Mouse (Mus musculus): ENCODE results near the gene Serpinb5. TPM values are rescaled to one million over a fixed set of nuclear protein-coding genes. Genes with fewer than 3 reads are reported as not detected.

Serpinb5 gene
- total and polyA plus RNA-seq, 2 experiments from 2014 or later: not detected

GRCm38 (mm10) chr1:106828784-106829183, 32.2 kb upstream of the Serpinb5 start:
- H3K4me3 ChIP-seq (ENCODE audit: low read depth, low read length): no peak overlapping the region
- no peaks in the 10 kb centered on the region for H3K4me1 ChIP-seq (ENCODE audit: control insufficient read depth, insufficient read depth)
- H3K9me3 ChIP-seq (replicated peaks; ENCODE audit: control insufficient read depth, low read length): no peaks in the 10 kb centered on the region
- H3K27me3 ChIP-seq (ENCODE audit: control insufficient read depth, insufficient read depth, low read length): no peaks in the 10 kb centered on the region
- 42% methylated on average over 4 of the region's 4 CpGs for WGBS
- no peak overlapping the region for H3K9ac ChIP-seq (replicated peaks; ENCODE audit: low read depth, low read length)
- no peak overlapping the region for H3K4me2 ChIP-seq (ENCODE audit: low read depth, low read length)
- no peak for DNase-seq (ENCODE audit: low spot score)
- no peak for ATAC-seq (ENCODE audit: insufficient read depth, low read depth)
- H3K27ac ChIP-seq (ENCODE audit: low read depth): no peak overlapping the region
- no peaks in the 10 kb centered on the region for H3K36me3 ChIP-seq (replicated peaks; ENCODE audit: control insufficient read depth, insufficient read depth, low read length)
- TF ChIP-seq EP300 (IDR thresholded peaks at IDR 0.05; ENCODE audit: low read depth) (no peak), CTCF (IDR thresholded peaks at IDR 0.05; ENCODE audit: low read depth) (no peak)

GRCm38 (mm10) chr1:106865543-106865942, 4.6 kb downstream of the Serpinb5 start:
- no peak overlapping the region for H3K9ac ChIP-seq (replicated peaks; ENCODE audit: low read depth, low read length)
- H3K27me3 ChIP-seq (ENCODE audit: control insufficient read depth, insufficient read depth, low read length): no peaks in the 10 kb centered on the region
- DNase-seq (ENCODE audit: low spot score) (no peak), ATAC-seq (ENCODE audit: insufficient read depth, low read depth) (no peak)
- H3K4me1 ChIP-seq (ENCODE audit: control insufficient read depth, insufficient read depth): 0 out of 2 replicates have a peak, but pooled peaks cover 5% of the 10 kb centered on the region
- no peaks in the 10 kb centered on the region for H3K9me3 ChIP-seq (replicated peaks; ENCODE audit: control insufficient read depth, low read length)
- TF ChIP-seq EP300 (IDR thresholded peaks at IDR 0.05; ENCODE audit: low read depth) (no peak), CTCF (IDR thresholded peaks at IDR 0.05; ENCODE audit: low read depth) (no peak)
- 81% methylated on average over 6 of the region's 6 CpGs for WGBS
- no peak overlapping the region for H3K4me3 ChIP-seq (ENCODE audit: low read depth, low read length)
- no peak overlapping the region for H3K4me2 ChIP-seq (ENCODE audit: low read depth, low read length)
- no peaks in the 10 kb centered on the region for H3K36me3 ChIP-seq (replicated peaks; ENCODE audit: control insufficient read depth, insufficient read depth, low read length)
- no peak overlapping the region for H3K27ac ChIP-seq (ENCODE audit: low read depth)

- 0 out of 2 replicates have a peak, but pooled peaks cover 6% of the 10 kb centered on the region for H3K4me1 ChIP-seq (ENCODE audit: control insufficient read depth, insufficient read depth)
- H3K9ac ChIP-seq (replicated peaks; ENCODE audit: low read depth, low read length): no peak overlapping the region
- H3K4me3 ChIP-seq (ENCODE audit: low read depth, low read length): no peak overlapping the region
- no peak overlapping the region for H3K4me2 ChIP-seq (ENCODE audit: low read depth, low read length)
- ATAC-seq (ENCODE audit: insufficient read depth, low read depth): no peak
- 53% methylated on average over 5 of the region's 5 CpGs for WGBS
- H3K9me3 ChIP-seq (replicated peaks; ENCODE audit: control insufficient read depth, low read length): no peaks in the 10 kb centered on the region
- no peak for TF ChIP-seq CTCF (IDR thresholded peaks at IDR 0.05; ENCODE audit: low read depth)
- TF ChIP-seq EP300 (IDR thresholded peaks at IDR 0.05; ENCODE audit: low read depth): no peak
- DNase-seq (ENCODE audit: low spot score): no peak
- no peak overlapping the region for H3K27ac ChIP-seq (ENCODE audit: low read depth)
- H3K27me3 ChIP-seq (ENCODE audit: control insufficient read depth, insufficient read depth, low read length): no peaks in the 10 kb centered on the region
- no peaks in the 10 kb centered on the region for H3K36me3 ChIP-seq (replicated peaks; ENCODE audit: control insufficient read depth, insufficient read depth, low read length)
Observed at GRCm38 (mm10) chr1:106866029-106866428, 5.1 kb downstream of the Serpinb5 start.

- no peaks in the 10 kb centered on the region for H3K9me3 ChIP-seq (replicated peaks; ENCODE audit: control insufficient read depth, low read length)
- ATAC-seq (ENCODE audit: insufficient read depth, low read depth): no peak
- 0 out of 2 replicates have a peak, but pooled peaks cover 6% of the 10 kb centered on the region for H3K4me1 ChIP-seq (ENCODE audit: control insufficient read depth, insufficient read depth)
- H3K27me3 ChIP-seq (ENCODE audit: control insufficient read depth, insufficient read depth, low read length): no peaks in the 10 kb centered on the region
- no peak overlapping the region for H3K9ac ChIP-seq (replicated peaks; ENCODE audit: low read depth, low read length)
- no peak overlapping the region for H3K4me3 ChIP-seq (ENCODE audit: low read depth, low read length)
- H3K36me3 ChIP-seq (replicated peaks; ENCODE audit: control insufficient read depth, insufficient read depth, low read length): no peaks in the 10 kb centered on the region
- no peak overlapping the region for H3K27ac ChIP-seq (ENCODE audit: low read depth)
- TF ChIP-seq EP300 (IDR thresholded peaks at IDR 0.05; ENCODE audit: low read depth) (no peak), CTCF (IDR thresholded peaks at IDR 0.05; ENCODE audit: low read depth) (no peak)
- WGBS: 74% methylated on average over 6 of the region's 6 CpGs
- no peak overlapping the region for H3K4me2 ChIP-seq (ENCODE audit: low read depth, low read length)
- no peak for DNase-seq (ENCODE audit: low spot score)
Observed at GRCm38 (mm10) chr1:106866768-106867167, 5.8 kb downstream of the Serpinb5 start.

GRCm38 (mm10) chr1:106869986-106870385, 9.0 kb downstream of the Serpinb5 start:
- H3K4me2 ChIP-seq (ENCODE audit: low read depth, low read length): no peak overlapping the region
- no peaks in the 10 kb centered on the region for H3K9me3 ChIP-seq (replicated peaks; ENCODE audit: control insufficient read depth, low read length)
- H3K4me3 ChIP-seq (ENCODE audit: low read depth, low read length): no peak overlapping the region
- H3K9ac ChIP-seq (replicated peaks; ENCODE audit: low read depth, low read length): no peak overlapping the region
- no peaks in the 10 kb centered on the region for H3K36me3 ChIP-seq (replicated peaks; ENCODE audit: control insufficient read depth, insufficient read depth, low read length)
- TF ChIP-seq EP300 (IDR thresholded peaks at IDR 0.05; ENCODE audit: low read depth): no peak
- no peak for TF ChIP-seq CTCF (IDR thresholded peaks at IDR 0.05; ENCODE audit: low read depth)
- no peak for DNase-seq (ENCODE audit: low spot score)
- no peaks in the 10 kb centered on the region for H3K27me3 ChIP-seq (ENCODE audit: control insufficient read depth, insufficient read depth, low read length)
- H3K4me1 ChIP-seq (ENCODE audit: control insufficient read depth, insufficient read depth): 0 out of 2 replicates have a peak, but pooled peaks cover 6% of the 10 kb centered on the region
- no peak overlapping the region for H3K27ac ChIP-seq (ENCODE audit: low read depth)
- ATAC-seq (ENCODE audit: insufficient read depth, low read depth): no peak

- TF ChIP-seq EP300 (IDR thresholded peaks at IDR 0.05; ENCODE audit: low read depth) (no peak), CTCF (IDR thresholded peaks at IDR 0.05; ENCODE audit: low read depth) (no peak)
Observed at GRCm38 (mm10) chr1:106875193-106875886, 14.4 kb downstream of the Serpinb5 start.

More at GRCm38 (mm10) chr1:106875193-106875886, 14.4 kb downstream of the Serpinb5 start:
- DNase-seq (ENCODE audit: low spot score): no peak
- Histone ChIP-seq H3K27me3 (ENCODE audit: control insufficient read depth, insufficient read depth, low read length) (no peaks in the 10 kb centered on the region), H3K9me3 (replicated peaks; ENCODE audit: control insufficient read depth, low read length) (no peaks in the 10 kb centered on the region), H3K9ac (replicated peaks; ENCODE audit: low read depth, low read length) (no peak overlapping the region), H3K4me1 (ENCODE audit: control insufficient read depth, insufficient read depth) (0 out of 2 replicates have a peak, but pooled peaks cover 3% of the 10 kb centered on the region), H3K27ac (ENCODE audit: low read depth) (no peak overlapping the region), H3K36me3 (replicated peaks; ENCODE audit: control insufficient read depth, insufficient read depth, low read length) (no peaks in the 10 kb centered on the region), H3K4me2 (ENCODE audit: low read depth, low read length) (no peak overlapping the region), H3K4me3 (ENCODE audit: low read depth, low read length) (no peak overlapping the region)
- 64% methylated on average over 5 of the region's 5 CpGs for WGBS
- ATAC-seq (ENCODE audit: insufficient read depth, low read depth): no peak
